Mouse (Mus musculus): ENCODE data around the gene Csnk2b. TPM values are rescaled to one million over a fixed set of nuclear protein-coding genes. Genes with fewer than 3 reads are reported as not detected.

Csnk2b gene
- polyA plus RNA-seq, 1 experiment from 2014 or later = 246 TPM

DNA sequence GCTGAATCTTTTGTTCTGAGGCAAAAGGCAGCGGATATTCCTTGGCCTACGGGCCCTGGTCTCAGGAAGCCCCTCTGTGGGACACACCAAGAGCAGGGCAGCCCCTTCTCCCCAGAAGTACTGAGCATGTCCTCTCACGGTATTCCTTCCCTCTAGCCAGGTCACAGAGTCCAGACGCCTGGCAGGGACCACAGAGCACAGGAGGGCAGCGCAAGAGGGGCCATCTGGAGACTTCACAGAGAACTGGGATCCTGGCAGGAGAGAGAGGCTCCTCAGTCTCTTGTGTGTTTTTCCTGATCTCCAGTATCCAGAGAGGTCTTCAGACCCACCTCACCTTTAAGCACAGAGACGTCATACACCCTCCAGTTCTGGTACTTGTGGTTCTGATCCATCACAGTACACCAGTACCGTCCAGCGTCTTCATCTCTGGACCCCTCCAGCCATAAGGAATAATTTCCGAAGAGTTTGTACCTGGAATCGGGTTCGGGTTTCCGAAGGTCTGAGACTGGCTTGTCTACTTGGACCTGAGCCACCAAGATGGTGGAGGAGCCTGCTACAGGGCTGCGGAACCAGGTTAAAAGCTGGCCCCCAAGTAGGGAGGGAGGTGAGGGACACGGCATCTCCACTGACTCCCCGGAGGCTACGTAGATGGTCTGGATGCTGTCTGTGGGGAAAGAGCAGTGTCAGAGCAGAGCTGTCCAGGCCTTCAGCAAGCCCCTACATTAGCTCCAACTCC, 38.8 kb downstream of the Csnk2b start:
- no peaks in the 10 kb centered on the region for H3K36me3 ChIP-seq (ENCODE audit: control insufficient read depth, insufficient read depth, low read length)
- H3K9me3 ChIP-seq (ENCODE audit: control insufficient read depth, low read length) = no peaks in the 10 kb centered on the region
- H3K27me3 ChIP-seq (replicated peaks; ENCODE audit: control insufficient read depth, insufficient read depth, low read length) = 0 out of 2 replicates have a peak, but pooled peaks cover 3% of the 10 kb centered on the region
- DNase-seq (ENCODE audit: low spot score) (no peak), ATAC-seq (replicated peaks; ENCODE audit: low FRiP score) (no peak)
- H3K27ac ChIP-seq (ENCODE audit: low read depth, low read length) = no peak overlapping the region
- H3K4me2 ChIP-seq = no peak overlapping the region
- peaks cover 24% of the 10 kb centered on the region for H3K4me1 ChIP-seq (replicated peaks; ENCODE audit: control insufficient read depth, insufficient read depth, low read length)
- peak overlapping the region; percentile 15; the same call in 1 of the 2 replicates for H3K9ac ChIP-seq (ENCODE audit: low read depth, low read length)
- no peak overlapping the region for H3K4me3 ChIP-seq (ENCODE audit: low read depth, low read length)
- 84% methylated on average over 16 of the region's 16 CpGs for WGBS

DNA sequence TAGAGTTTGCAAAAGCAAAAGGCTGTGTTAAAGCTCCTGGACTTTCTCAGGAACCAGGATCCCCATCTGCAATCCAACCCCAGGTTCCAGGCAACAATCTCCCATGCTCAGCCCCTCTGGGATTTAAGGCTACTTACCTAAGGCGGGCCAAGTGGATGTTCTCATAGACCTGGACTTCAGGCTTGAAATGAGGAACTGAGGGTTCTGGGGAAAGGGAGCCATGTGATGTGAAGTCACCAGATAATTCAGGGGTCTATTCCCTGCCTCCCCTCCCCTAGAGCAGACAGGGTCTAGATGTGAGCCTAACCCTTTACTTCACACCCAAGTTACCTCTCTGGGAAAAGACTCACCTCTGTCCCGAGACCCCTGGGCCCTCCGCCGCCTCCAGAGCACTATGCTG, 41.1 kb downstream of the Csnk2b start:
- peak overlapping the region; percentile 74 for H3K27ac ChIP-seq (ENCODE audit: low read depth, low read length)
- H3K36me3 ChIP-seq (ENCODE audit: control insufficient read depth, insufficient read depth, low read length) = no peaks in the 10 kb centered on the region
- H3K27me3 ChIP-seq (replicated peaks; ENCODE audit: control insufficient read depth, insufficient read depth, low read length) = 0 out of 2 replicates have a peak, but pooled peaks cover 3% of the 10 kb centered on the region
- no peaks in the 10 kb centered on the region for H3K9me3 ChIP-seq (ENCODE audit: control insufficient read depth, low read length)
- DNase-seq (ENCODE audit: low spot score) (no peak), ATAC-seq (replicated peaks; ENCODE audit: low FRiP score) (no peak)
- peak overlapping the region; percentile 61; the same call in 1 of the 2 replicates for H3K9ac ChIP-seq (ENCODE audit: low read depth, low read length)
- peak overlapping the region; percentile 64 for H3K4me2 ChIP-seq
- peaks cover 26% of the 10 kb centered on the region for H3K4me1 ChIP-seq (replicated peaks; ENCODE audit: control insufficient read depth, insufficient read depth, low read length)
- H3K4me3 ChIP-seq (ENCODE audit: low read depth, low read length) = no peak overlapping the region
- 84% methylated on average over 4 of the region's 4 CpGs for WGBS

DNA sequence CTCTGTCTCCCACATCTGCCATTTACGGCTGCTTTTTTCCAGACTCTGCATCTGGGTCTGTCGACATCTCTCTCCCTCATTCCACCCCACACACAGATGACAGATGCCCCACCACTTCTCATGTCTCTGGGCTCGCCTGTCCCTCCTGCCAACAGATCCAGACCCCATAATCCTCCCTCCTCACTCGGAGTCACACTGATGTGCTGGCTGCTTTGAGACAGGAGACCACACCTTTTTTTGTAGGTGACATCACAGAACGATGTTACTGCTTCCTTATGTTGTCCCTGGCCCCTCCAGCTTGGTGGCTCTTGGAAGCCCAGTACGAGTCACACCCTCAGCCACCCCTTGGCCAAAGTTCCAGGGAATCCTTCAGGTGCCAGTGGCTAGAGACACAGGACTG, 41.6 kb downstream of the Csnk2b start:
- peak overlapping the region; percentile 61 for H3K9ac ChIP-seq (ENCODE audit: low read depth, low read length)
- H3K27me3 ChIP-seq (replicated peaks; ENCODE audit: control insufficient read depth, insufficient read depth, low read length) = 0 out of 2 replicates have a peak, but pooled peaks cover 3% of the 10 kb centered on the region
- whole genome bisulfite sequencing = 29% methylated on average over 6 of the region's 6 CpGs
- no peaks in the 10 kb centered on the region for H3K36me3 ChIP-seq (ENCODE audit: control insufficient read depth, insufficient read depth, low read length)
- H3K4me2 ChIP-seq = peak overlapping the region; percentile 64
- DNase-seq (ENCODE audit: low spot score) = no peak
- peak; percentile 44 for ATAC-seq (replicated peaks; ENCODE audit: low FRiP score)
- peaks cover 22% of the 10 kb centered on the region for H3K4me1 ChIP-seq (replicated peaks; ENCODE audit: control insufficient read depth, insufficient read depth, low read length)
- H3K9me3 ChIP-seq (ENCODE audit: control insufficient read depth, low read length) = no peaks in the 10 kb centered on the region
- H3K27ac ChIP-seq (ENCODE audit: low read depth, low read length) = peak overlapping the region; percentile 74
- peak overlapping the region; percentile 26 for H3K4me3 ChIP-seq (ENCODE audit: low read depth, low read length)

DNA sequence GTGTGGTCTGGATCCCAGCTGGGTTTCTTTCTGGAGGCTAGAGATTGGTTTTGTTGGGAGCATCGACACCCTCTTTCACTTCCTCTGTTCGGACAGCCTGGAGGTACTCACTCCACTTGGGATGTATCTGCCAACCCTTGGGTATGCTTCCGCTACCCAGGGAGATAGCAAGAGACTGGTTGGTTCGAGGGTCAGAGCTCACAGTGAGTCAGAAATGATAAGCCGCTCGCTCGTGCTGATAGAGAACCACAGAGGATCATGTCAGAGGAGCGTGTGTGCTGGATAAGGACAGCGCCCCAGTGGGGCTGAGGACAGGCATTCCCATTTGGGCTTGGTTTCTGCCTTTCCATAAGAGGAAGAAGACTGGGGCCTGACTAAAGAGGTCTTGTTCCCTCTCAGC, 42.1 kb downstream of the Csnk2b start:
- WGBS = 12% methylated on average over 9 of the region's 9 CpGs
- peaks cover 22% of the 10 kb centered on the region for H3K4me1 ChIP-seq (replicated peaks; ENCODE audit: control insufficient read depth, insufficient read depth, low read length)
- DNase-seq (ENCODE audit: low spot score) = no peak

DNA sequence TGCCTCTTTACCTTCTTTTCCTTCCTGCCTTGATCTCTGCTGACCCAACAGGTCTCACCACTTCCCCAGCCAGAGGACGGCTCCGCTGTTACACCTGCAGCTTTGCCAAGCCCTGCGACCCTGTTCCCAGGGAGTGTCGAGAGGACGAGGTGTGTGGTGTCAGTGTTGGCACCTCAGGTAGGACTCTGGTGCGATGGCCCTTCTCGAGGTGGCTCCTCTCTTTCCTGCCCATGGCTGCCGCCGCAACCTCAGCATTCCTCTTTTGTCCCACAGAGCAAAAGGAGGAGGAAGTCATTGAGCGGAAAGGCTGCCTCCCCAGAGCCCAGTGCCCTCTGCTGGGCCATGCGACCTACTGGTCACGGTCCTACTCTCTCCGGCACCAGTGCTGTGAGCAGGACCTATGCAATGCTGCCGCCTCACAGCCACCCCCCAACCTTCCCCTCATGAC, 44.0 kb downstream of the Csnk2b start, which contains the start of gene Ly6g6d:
TSS of gene Ly6g6d (minus strand) at position 280 of the 448 bp plus-strand sequence.
- H3K4me2 ChIP-seq = peak within 1 kb of the TSS; percentile 28; the same call in 1 of the 2 replicates
- no peaks in the 10 kb centered on the region for H3K36me3 ChIP-seq (ENCODE audit: control insufficient read depth, insufficient read depth, low read length)
- H3K4me3 ChIP-seq (ENCODE audit: low read depth, low read length) = no peak within 1 kb of the TSS
- no peak within 1 kb of the TSS; the same call in 1 of the 2 replicates for H3K9ac ChIP-seq (ENCODE audit: low read depth, low read length)
- DNase-seq (ENCODE audit: low spot score) (no peak), ATAC-seq (replicated peaks; ENCODE audit: low FRiP score) (no peak)
- WGBS = 17% methylated on average over 14 of the region's 14 CpGs
- H3K27me3 ChIP-seq (replicated peaks; ENCODE audit: control insufficient read depth, insufficient read depth, low read length) = peaks cover 7% of the 10 kb centered on the region; the same call in 1 of the 2 replicates
- H3K27ac ChIP-seq (ENCODE audit: low read depth, low read length) = 0 out of 2 replicates have a peak within 1 kb of the TSS, but pooled peaks have one; percentile 0
- H3K9me3 ChIP-seq (ENCODE audit: control insufficient read depth, low read length) = no peaks in the 10 kb centered on the region
- peaks cover 26% of the 10 kb centered on the region for H3K4me1 ChIP-seq (replicated peaks; ENCODE audit: control insufficient read depth, insufficient read depth, low read length)

More for the DNA sequence above, 42.1 kb downstream of the Csnk2b start:
- peak; percentile 95 for ATAC-seq (replicated peaks; ENCODE audit: low FRiP score)
- Histone ChIP-seq H3K27ac (ENCODE audit: low read depth, low read length) (peak overlapping the region; percentile 74), H3K4me3 (ENCODE audit: low read depth, low read length) (peak overlapping the region; percentile 26), H3K4me2 (peak overlapping the region; percentile 64), H3K27me3 (replicated peaks; ENCODE audit: control insufficient read depth, insufficient read depth, low read length) (0 out of 2 replicates have a peak, but pooled peaks cover 3% of the 10 kb centered on the region), H3K9ac (ENCODE audit: low read depth, low read length) (peak overlapping the region; percentile 61), H3K36me3 (ENCODE audit: control insufficient read depth, insufficient read depth, low read length) (no peaks in the 10 kb centered on the region), H3K9me3 (ENCODE audit: control insufficient read depth, low read length) (no peaks in the 10 kb centered on the region)

DNA sequence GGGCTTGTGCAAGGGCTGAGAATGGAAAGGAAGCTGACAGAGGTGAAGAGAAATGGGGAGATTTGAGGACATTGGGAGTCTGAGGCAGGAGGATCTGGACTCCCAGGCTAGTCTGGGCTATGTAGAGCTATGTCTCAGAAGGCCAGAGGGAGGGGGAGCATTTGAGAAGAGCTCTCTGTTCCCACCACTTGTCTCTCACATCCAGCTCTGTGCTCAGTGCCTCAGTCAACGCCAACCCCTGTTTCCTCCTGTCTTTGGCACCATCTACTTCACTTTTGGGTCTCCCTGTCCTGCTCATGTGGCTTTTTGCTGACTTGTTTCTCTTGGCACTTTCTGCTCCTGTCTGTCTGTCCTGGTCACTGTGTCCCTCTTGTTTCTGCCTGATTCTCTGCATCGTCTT, 44.6 kb downstream of the Csnk2b start:
- peaks cover 26% of the 10 kb centered on the region for H3K4me1 ChIP-seq (replicated peaks; ENCODE audit: control insufficient read depth, insufficient read depth, low read length)
- no peak overlapping the region for H3K27ac ChIP-seq (ENCODE audit: low read depth, low read length)
- no peak for ATAC-seq (replicated peaks; ENCODE audit: low FRiP score)
- DNase-seq (ENCODE audit: low spot score) = no peak
- H3K36me3 ChIP-seq (ENCODE audit: control insufficient read depth, insufficient read depth, low read length) = no peaks in the 10 kb centered on the region
- H3K4me3 ChIP-seq (ENCODE audit: low read depth, low read length) = no peak overlapping the region
- WGBS = 40% methylated on average over 2 of the region's 2 CpGs
- H3K4me2 ChIP-seq = peak overlapping the region; percentile 28; the same call in 1 of the 2 replicates
- no peak overlapping the region for H3K9ac ChIP-seq (ENCODE audit: low read depth, low read length)
- H3K27me3 ChIP-seq (replicated peaks; ENCODE audit: control insufficient read depth, insufficient read depth, low read length) = peaks cover 7% of the 10 kb centered on the region; the same call in 1 of the 2 replicates
- H3K9me3 ChIP-seq (ENCODE audit: control insufficient read depth, low read length) = no peaks in the 10 kb centered on the region

DNA sequence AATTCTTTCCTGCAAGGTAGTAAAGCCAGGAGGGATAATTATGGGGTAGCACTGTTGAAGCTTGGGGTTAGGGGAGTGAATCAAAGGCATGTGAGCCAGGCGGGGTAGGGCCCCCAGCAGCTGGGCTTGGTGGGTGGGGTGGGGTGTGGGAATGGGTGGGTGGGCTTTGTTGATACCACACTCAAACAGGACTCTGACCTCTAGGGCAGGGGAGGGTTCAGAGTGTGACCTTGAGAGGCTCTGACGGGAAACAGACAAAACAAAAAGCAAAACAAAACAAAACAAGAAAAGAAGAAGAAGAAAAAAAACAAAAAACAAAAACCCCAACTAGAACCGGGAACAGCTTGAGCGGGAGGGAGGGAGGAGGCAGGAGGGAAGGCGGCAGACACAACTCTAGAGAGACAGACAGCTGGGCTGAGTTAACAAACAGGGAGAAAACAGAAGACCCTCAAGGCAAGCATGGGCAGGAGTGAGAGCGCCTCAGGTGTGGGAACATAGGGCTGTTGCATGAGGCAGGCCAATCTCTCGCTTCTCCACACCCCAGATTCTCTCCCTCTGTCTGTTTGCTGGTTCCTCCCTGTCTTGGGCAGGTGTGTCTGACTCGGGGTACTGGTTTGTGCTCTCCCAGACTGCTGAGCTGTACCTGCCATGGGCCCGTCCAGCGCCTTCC, 45.2 kb downstream of the Csnk2b start, which contains the start of gene Ly6g6e:
TSS of gene Ly6g6e (plus strand) at position 396 of the 670 bp plus-strand sequence.
- no peak within 1 kb of the TSS for H3K4me3 ChIP-seq (ENCODE audit: low read depth, low read length)
- ATAC-seq (replicated peaks; ENCODE audit: low FRiP score) (no peak), DNase-seq (ENCODE audit: low spot score) (no peak)
- peaks cover 26% of the 10 kb centered on the region for H3K4me1 ChIP-seq (replicated peaks; ENCODE audit: control insufficient read depth, insufficient read depth, low read length)
- peaks cover 11% of the 10 kb centered on the region; the same call in 1 of the 2 replicates for H3K27me3 ChIP-seq (replicated peaks; ENCODE audit: control insufficient read depth, insufficient read depth, low read length)
- H3K9ac ChIP-seq (ENCODE audit: low read depth, low read length) = no peak within 1 kb of the TSS; the same call in 1 of the 2 replicates
- H3K9me3 ChIP-seq (ENCODE audit: control insufficient read depth, low read length) = no peaks in the 10 kb centered on the region
- peak within 1 kb of the TSS; percentile 28; the same call in 1 of the 2 replicates for H3K4me2 ChIP-seq
- H3K36me3 ChIP-seq (ENCODE audit: control insufficient read depth, insufficient read depth, low read length) = no peaks in the 10 kb centered on the region
- WGBS = 40% methylated on average over 10 of the region's 10 CpGs
- H3K27ac ChIP-seq (ENCODE audit: low read depth, low read length) = no peak within 1 kb of the TSS

DNA sequence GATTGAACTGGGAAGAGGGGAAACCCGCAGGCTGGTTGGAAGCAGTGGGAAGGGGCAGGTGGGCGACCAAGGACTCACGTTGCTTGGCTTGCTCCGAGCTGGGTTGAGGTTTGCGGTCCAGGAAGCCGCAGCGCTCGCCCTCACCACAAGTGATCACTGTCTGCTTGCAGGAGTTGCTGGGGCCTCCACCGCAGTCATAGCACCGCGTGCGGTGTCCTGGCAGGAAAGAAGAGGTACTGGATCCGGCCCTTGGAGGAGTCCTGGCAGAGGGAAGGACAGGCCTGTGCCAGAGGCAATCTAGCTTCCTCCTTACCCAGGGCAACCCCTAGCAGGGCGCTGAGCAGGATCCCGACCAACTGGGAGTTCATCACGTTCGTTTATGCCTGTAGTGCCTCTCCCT, 47.8 kb downstream of the Csnk2b start:
- DNase-seq (ENCODE audit: low spot score) (no peak), ATAC-seq (replicated peaks; ENCODE audit: low FRiP score) (no peak)
- 31% methylated on average over 17 of the region's 17 CpGs for WGBS
- H3K4me1 ChIP-seq (replicated peaks; ENCODE audit: control insufficient read depth, insufficient read depth, low read length) = peaks cover 8% of the 10 kb centered on the region
- no peak overlapping the region for H3K4me2 ChIP-seq
- H3K27ac ChIP-seq (ENCODE audit: low read depth, low read length) = no peak overlapping the region
- peaks cover 12% of the 10 kb centered on the region for H3K27me3 ChIP-seq (replicated peaks; ENCODE audit: control insufficient read depth, insufficient read depth, low read length)
- H3K36me3 ChIP-seq (ENCODE audit: control insufficient read depth, insufficient read depth, low read length) = no peaks in the 10 kb centered on the region
- H3K9ac ChIP-seq (ENCODE audit: low read depth, low read length) = no peak overlapping the region
- H3K4me3 ChIP-seq (ENCODE audit: low read depth, low read length) = no peak overlapping the region
- H3K9me3 ChIP-seq (ENCODE audit: control insufficient read depth, low read length) = no peaks in the 10 kb centered on the region
